Mouse (Mus musculus): ENCODE measurements around the gene Oosp2.
A peak's percentile ranks its signal among the peaks of the same experiment; 100 is the strongest.

Gene Oosp2

GRCm38 (mm10) chr19:11604603-11605002, 55.8 kb downstream of the Oosp2 start, which contains the start of gene Ms4a6d:
TSS of gene Ms4a6d (minus strand) at chr19:11604849.
- ATAC-seq (ENCODE audit: low TSS enrichment): no peak

GRCm38 (mm10) chr19:11602026-11602425, 58.3 kb downstream of the Oosp2 start:
- ATAC-seq (ENCODE audit: low TSS enrichment): peak; percentile 85

- no peak for ATAC-seq (ENCODE audit: low TSS enrichment)
These were observed 59.0 kb downstream of the Oosp2 start for GRCm38 (mm10) chr19:11601349-11601748.
